8 mouse cellular contexts compared by ENCODE assay signal in genomic region chr11:69901993-69902392, GRCm38 (mm10). TPM values are rescaled to one million over a fixed set of nuclear protein-coding genes. Genes with fewer than 3 reads are reported as not detected.
DNase-seq lines count a peak whose midpoint lies in the region; ATAC-seq lines count a peak whose summit lies in the region.

No protein-coding gene starts in this region.

- peaks cover 31% of the 10 kb centered on the region for H3K4me1 ChIP-seq in kidney, embryonic 16.5 days (ENCODE audit: insufficient read depth, low read length)
- peaks cover 35% of the 10 kb centered on the region for H3K4me1 ChIP-seq in forebrain, embryonic 15.5 days
- H3K4me1 ChIP-seq in liver, embryonic 15.5 days (replicated peaks) = peaks cover 45% of the 10 kb centered on the region

- ATAC-seq in kidney, embryonic 16.5 days (ENCODE audit: low FRiP score, low TSS enrichment) = 0 out of 2 replicates have a peak, but pooled peaks have one; percentile 1
- ATAC-seq in forebrain, embryonic 15.5 days (replicated peaks) = no peak
- peak; percentile 2; the same call in 1 of the 2 replicates for ATAC-seq in liver, embryonic 15.5 days (ENCODE audit: insufficient read depth)

- under 1% methylated on average over 38 of the region's 39 CpGs for WGBS in kidney, embryonic 16.5 days
- WGBS in forebrain, embryonic 15.5 days = under 1% methylated on average over 37 of the region's 39 CpGs
- under 1% methylated on average over 39 of the region's 39 CpGs for WGBS in liver, embryonic 15.5 days (ENCODE audit: insufficient replicate concordance)

- H3K27me3 ChIP-seq in kidney, embryonic 16.5 days (ENCODE audit: insufficient read depth, low read length) = no peaks in the 10 kb centered on the region
- no peaks in the 10 kb centered on the region for H3K27me3 ChIP-seq in forebrain, embryonic 15.5 days
- H3K27me3 ChIP-seq in liver, embryonic 15.5 days = peaks cover 25% of the 10 kb centered on the region

- DNase-seq in kidney, postnatal 25 days = no peak
- peak; percentile 37 for DNase-seq in Muller cell, postnatal 12 days (ENCODE audit: inconsistent ontology term)
- no peak for DNase-seq in retina, embryonic 14.5 days (ENCODE audit: low spot score)
- no peak for DNase-seq in frontal cortex, postnatal 10 days (ENCODE audit: low spot score in 2 of 2)
- no peak for DNase-seq in cerebellum, postnatal 4 days (ENCODE audit: low spot score in 2 of 2)

- H3K4me3 ChIP-seq in kidney, embryonic 16.5 days (ENCODE audit: low read length) = peak overlapping the region; percentile 88
- peak overlapping the region; percentile 56 for H3K4me3 ChIP-seq in forebrain, embryonic 15.5 days
- H3K4me3 ChIP-seq in liver, embryonic 15.5 days (replicated peaks) = peak overlapping the region; percentile 90

- peaks cover 31% of the 10 kb centered on the region for H3K36me3 ChIP-seq in kidney, embryonic 16.5 days (ENCODE audit: insufficient read depth, low read length)
- H3K36me3 ChIP-seq in forebrain, embryonic 15.5 days = peaks cover 33% of the 10 kb centered on the region
- peaks cover 39% of the 10 kb centered on the region for H3K36me3 ChIP-seq in liver, embryonic 15.5 days (replicated peaks)

- peak overlapping the region; percentile 99 for H3K27ac ChIP-seq in kidney, embryonic 16.5 days (ENCODE audit: low read length)
- H3K27ac ChIP-seq in forebrain, embryonic 15.5 days (replicated peaks) = peak overlapping the region; percentile 96
- H3K27ac ChIP-seq in liver, embryonic 15.5 days (replicated peaks) = peak overlapping the region; percentile 98

- peak overlapping the region; percentile 93 for H3K4me2 ChIP-seq in kidney, embryonic 16.5 days (replicated peaks; ENCODE audit: low read depth, low read length)
- H3K4me2 ChIP-seq in forebrain, embryonic 15.5 days (replicated peaks) = peak overlapping the region; percentile 91
- peak overlapping the region; percentile 98 for H3K4me2 ChIP-seq in liver, embryonic 15.5 days

- H3K9me3 ChIP-seq in kidney, embryonic 16.5 days (ENCODE audit: low read length) = no peaks in the 10 kb centered on the region
- no peaks in the 10 kb centered on the region for H3K9me3 ChIP-seq in forebrain, embryonic 15.5 days
- no peaks in the 10 kb centered on the region for H3K9me3 ChIP-seq in liver, embryonic 15.5 days (replicated peaks)

- H3K9ac ChIP-seq in kidney, embryonic 16.5 days (replicated peaks; ENCODE audit: low read length) = peak overlapping the region; percentile 99
- H3K9ac ChIP-seq in forebrain, embryonic 15.5 days (replicated peaks) = peak overlapping the region; percentile 76
- peak overlapping the region; percentile 94 for H3K9ac ChIP-seq in liver, embryonic 15.5 days

RNA-seq across cellular contexts. Expression of gene Neurl4, which starts 1.1 kb away (rescaled TPM):
- 11.4 and 12.8 TPM in 2 replicates for polyA plus RNA-seq in kidney, embryonic 16.5 days (2015; fragmentation: Nextera tagmentation; extraction: Ambion mirVana)
- 18.5 and 23.0 TPM in 2 replicates for polyA plus RNA-seq in forebrain, embryonic 15.5 days (2015; fragmentation: Nextera tagmentation; extraction: Ambion mirVana)
- 2.7 and 3.1 TPM in 2 replicates for polyA plus RNA-seq in liver, embryonic 15.5 days (2015; fragmentation: Nextera tagmentation; extraction: Ambion mirVana)

RNA-seq across cellular contexts. Expression of gene 2810408A11Rik, which starts 1.2 kb away (rescaled TPM):
- 11.7 and 12.8 TPM in 2 replicates for polyA plus RNA-seq in kidney, embryonic 16.5 days (2015; fragmentation: Nextera tagmentation; extraction: Ambion mirVana)
- 19.9 and 20.7 TPM in 2 replicates for polyA plus RNA-seq in forebrain, embryonic 15.5 days (2015; fragmentation: Nextera tagmentation; extraction: Ambion mirVana)
- polyA plus RNA-seq in liver, embryonic 15.5 days (2015; fragmentation: Nextera tagmentation; extraction: Ambion mirVana) = 0.89 and 1.0 TPM in 2 replicates

RNA-seq across cellular contexts. Expression of gene Acap1, which starts 6.7 kb away (rescaled TPM):
- polyA plus RNA-seq in kidney, embryonic 16.5 days (2015; fragmentation: Nextera tagmentation; extraction: Ambion mirVana) = 0.44 and 0.67 TPM in 2 replicates
- polyA plus RNA-seq in forebrain, embryonic 15.5 days (2015; fragmentation: Nextera tagmentation; extraction: Ambion mirVana) = 0.48 and 0.51 TPM in 2 replicates
- 5.9 and 7.2 TPM in 2 replicates for polyA plus RNA-seq in liver, embryonic 15.5 days (2015; fragmentation: Nextera tagmentation; extraction: Ambion mirVana)

RNA-seq across cellular contexts. Expression of gene Gps2, which starts 11.7 kb away (rescaled TPM):
- polyA plus RNA-seq in kidney, embryonic 16.5 days (2015; fragmentation: Nextera tagmentation; extraction: Ambion mirVana) = 85.2 and 86.4 TPM in 2 replicates
- 79.6 and 92.2 TPM in 2 replicates for polyA plus RNA-seq in forebrain, embryonic 15.5 days (2015; fragmentation: Nextera tagmentation; extraction: Ambion mirVana)
- polyA plus RNA-seq in liver, embryonic 15.5 days (2015; fragmentation: Nextera tagmentation; extraction: Ambion mirVana) = 90.6 and 98.4 TPM in 2 replicates

RNA-seq across cellular contexts. Expression of gene Eif5a, which starts 19.8 kb away (rescaled TPM):
- polyA plus RNA-seq in kidney, embryonic 16.5 days (2015; fragmentation: Nextera tagmentation; extraction: Ambion mirVana) = 1,737 and 1,791 TPM in 2 replicates
- polyA plus RNA-seq in forebrain, embryonic 15.5 days (2015; fragmentation: Nextera tagmentation; extraction: Ambion mirVana) = 1,167 and 1,257 TPM in 2 replicates
- polyA plus RNA-seq in liver, embryonic 15.5 days (2015; fragmentation: Nextera tagmentation; extraction: Ambion mirVana) = 1,245 and 1,257 TPM in 2 replicates
